Mouse (Mus musculus): ENCODE measurements around the gene Gm3646.

The Gm3646 gene

DNA sequence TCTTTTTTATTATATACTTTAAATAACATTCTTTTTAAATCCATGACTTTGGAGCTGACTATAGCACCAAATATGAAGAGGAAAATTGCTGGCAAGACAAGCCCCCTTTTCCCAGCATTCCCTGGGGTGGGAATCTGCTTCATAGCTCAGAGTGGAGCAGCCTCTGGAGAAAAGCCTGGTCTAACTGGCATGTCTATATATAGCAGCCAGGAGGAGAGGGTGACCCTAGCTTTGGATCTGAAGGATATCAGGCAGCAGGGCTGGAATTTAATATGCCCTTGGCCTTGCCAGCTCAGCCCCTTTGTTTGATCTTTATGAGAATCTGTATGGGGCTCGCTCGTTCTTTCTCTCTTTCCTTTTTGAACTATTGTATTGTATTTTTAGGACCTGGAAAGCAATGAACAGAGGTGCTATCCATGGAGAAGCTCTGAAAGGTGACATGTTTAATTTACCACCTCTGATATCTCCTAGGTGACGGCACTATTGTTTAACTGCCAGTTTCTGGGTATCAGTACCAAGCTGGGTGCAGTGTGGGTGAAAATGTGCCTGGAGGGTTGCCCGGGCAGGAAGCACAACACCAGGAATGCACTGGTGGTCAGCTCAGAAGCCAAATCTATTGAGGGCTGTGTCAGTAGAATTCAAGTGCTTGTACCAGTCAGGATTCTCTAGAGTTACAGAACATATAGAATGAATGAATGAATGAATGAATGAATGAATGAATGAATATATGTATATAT lies at the start of gene Gm3646:
Gm3646 (minus strand) TSS at position 90 of the 737 bp plus-strand sequence.
- DNase-seq (ENCODE audit: low spot score in 2 of 2): no peak

DNA sequence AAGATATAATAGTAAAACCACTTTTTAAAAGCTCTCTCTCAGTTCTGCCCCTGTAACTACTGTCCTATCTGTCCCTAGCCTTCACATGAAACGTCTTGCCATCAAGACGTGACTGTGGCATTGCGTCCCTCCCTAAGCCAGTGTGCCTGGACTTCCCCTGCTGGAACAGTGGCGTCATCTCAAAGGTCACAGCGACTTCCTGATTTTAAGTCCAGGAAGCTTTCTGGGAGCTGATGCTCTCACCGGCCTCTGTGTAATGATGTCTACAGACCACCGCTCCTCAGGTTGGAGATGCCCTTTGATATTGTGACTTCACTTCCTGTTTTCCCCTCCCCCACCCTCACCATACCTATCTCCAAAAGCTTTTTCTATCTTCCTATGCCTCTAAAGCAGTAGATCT lies 41.9 kb upstream of the Gm3646 start:
- no peak for DNase-seq (ENCODE audit: low spot score in 2 of 2)

DNA sequence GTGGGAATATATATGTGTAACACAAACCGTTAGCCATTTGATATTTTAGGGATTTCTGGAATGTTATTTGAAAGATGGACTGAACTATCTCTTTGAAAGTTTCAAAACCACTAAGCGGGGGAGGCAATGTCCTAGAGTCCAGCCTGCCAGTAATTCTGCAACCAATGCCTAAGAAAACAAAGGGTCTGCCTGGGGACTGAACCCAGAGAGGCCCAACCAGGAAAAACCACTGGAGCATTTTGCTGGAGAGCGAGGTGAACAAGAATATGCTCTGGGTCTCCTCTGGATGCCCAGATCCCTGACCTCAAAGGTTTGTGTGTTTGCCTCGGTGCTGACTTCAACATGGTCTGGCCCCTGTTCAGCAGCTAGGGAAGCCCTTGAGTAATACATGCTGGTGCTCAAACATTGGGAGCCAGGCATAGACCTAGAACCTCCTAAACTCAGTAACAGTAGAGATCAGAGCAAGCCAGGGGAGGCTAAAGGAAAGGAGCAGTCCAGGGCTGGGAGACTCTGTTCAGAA lies 41.0 kb upstream of the Gm3646 start:
- DNase-seq (ENCODE audit: low spot score in 2 of 2): no peak

DNA sequence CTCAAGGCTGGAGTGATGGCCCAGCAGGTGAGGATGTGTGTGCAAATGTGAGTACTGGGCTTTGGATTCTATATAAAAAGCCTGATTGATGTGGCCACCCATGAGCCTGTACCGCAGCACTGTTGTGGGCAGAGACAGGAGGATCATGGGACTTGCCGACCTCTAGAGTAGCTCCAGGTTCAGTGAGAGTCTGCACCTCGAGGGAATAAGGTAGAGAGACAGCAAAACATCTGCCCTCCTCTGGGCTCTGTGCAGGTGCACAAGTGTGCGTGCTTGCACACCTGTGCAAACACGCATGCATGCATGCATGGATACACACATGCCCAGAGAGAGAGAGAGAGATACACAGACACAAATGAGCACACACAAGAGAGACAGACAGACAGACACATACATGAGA lies 38.2 kb upstream of the Gm3646 start:
- DNase-seq (ENCODE audit: low spot score in 2 of 2): no peak

DNA sequence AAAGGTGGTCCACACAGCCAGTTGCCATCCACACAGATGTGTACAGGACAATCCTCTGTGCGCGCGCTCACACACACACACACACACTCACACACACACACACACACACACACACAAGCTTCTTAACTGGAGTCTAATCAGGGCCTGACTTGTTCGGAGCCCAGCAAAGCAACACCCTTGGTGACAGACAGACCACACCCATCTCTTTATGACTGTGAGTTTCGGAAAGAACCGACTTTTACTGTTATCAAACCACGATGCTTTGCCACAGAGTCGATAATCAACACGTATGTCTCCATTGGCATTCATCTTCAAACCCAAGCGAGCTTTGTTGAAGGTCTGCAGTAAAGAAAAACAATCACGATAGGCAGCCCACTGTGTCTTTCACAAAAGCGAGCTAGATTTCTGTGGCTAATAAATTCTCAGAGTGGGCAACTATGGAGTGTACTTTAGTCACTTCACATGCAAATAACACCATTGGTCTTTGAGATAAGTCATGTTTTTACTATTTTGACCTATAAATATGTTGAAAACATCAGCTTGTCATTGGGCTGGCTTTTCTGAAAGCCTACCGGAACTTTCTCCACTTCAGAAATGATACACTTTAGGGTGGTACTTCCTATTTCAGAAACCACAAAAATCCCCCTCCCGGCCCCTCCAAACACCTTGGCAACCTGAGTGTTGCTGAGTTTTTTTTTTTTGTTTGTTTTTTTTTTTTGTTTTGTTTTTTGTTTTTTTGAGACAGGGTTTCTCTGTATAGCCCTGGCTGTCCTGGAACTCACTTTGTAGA lies 37.3 kb upstream of the Gm3646 start:
- DNase-seq (ENCODE audit: low spot score in 2 of 2): no peak

DNA sequence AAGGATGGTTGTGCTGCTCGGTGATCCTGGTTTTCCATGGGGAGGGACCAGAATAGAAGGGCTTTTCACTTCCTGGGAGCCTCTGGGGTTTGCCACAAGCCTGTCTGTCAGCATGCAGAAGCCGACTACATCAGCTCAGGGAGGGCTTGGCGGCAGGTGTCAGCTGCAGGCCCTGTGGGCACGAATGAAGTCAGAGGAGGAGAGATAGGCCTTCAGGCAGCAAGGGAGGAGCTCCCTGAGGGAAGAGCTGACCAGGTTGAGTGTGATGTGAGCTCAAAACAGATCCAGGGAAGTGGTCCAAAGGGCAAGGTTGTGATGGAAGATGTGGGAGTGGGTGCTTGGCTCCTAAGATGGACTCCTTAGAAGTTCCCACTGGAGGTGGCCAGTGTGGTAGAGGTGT lies 35.7 kb upstream of the Gm3646 start:
- DNase-seq (ENCODE audit: low spot score in 2 of 2): no peak

DNA sequence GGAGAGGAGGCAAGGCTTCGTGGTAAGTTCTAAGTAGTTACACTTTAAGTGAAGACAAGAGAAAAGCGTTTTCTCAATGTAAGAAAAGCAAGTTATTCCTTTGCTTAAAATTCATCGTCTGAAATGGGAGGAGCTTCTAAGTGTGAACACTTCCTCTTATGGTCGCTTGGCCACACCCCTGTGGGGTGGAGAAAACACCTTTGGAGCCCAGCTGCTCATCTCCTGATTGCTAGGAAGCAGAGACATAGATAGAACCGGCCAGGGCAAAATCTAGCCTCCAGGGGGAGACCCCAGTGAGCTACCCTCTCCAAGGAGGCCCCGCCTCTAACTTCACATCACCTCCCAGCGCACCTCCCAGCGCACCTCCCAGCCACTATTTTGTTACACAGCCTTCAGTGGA lies 34.7 kb upstream of the Gm3646 start:
- DNase-seq (ENCODE audit: low spot score in 2 of 2): no peak

DNA sequence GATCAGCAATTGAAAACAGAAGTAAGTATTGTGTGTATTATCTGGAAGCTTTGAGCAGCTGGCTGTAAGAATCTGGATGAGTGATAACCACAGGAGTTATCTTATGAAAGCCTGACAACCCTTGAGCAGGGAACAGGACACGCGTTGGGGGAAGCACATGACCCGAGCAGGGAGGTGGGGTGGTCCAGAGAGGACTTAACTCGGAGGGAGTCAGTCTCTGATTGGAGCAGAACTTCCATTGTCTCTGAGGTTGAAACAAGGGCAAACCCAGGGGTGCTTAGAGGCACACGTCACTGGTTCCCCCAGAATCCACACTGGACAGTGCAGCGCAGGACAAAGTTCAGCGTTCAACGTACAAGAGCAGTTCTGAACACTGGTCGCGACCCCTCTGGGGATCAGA lies 34.1 kb upstream of the Gm3646 start:
- no peak for DNase-seq (ENCODE audit: low spot score in 2 of 2)

DNA sequence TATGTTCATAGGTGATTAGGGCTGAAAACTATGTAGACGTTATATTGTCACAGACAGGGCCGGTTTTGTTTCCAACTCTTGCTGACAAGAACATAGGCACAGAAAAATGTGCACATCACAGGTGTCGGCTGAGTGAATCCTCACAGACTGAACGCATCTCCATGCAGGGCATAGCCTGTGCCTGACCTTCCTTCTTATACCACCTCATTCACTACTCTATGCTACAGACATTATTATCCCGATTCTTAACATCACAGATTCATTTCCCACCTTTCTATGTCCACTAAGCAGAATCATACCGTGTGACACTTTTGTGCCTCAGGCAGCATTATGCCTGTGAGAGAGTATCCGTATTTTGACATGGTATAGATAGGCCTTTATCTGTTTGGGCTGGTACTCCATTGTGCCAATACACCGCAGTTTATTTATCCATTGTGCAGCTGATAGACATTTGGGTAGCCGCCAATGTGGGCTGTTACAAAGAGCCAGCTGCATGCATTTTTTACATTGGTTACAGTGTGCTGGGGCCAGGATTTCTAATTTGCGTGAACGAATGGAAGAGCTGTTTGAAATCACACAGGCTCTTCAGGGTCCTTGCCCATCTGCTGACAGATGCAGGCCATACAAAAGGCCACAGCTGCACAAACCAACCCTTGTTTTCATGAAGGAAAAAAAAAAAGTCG lies 33.5 kb upstream of the Gm3646 start:
- no peak for DNase-seq (ENCODE audit: low spot score in 2 of 2)

DNA sequence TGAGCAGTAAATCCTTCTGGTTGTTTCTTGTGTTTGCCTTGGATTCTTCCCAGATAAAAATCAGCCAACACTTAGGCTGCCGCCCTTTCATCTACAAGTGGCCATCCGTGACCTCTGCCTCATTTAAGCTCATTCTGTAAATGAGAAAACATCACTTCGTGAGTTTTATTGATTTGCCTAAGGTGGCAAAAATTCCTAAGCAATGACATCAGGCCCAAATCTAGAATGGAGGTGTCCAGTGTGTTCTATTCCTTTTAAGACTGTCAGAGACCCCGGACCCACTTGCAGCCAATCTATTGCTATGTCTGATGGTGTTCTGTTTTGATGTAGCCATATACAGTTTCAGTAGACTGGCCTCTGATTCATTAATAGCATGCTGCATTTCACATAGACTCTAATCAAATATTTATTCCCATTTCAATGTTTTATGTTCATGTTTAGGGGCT lies 26.5 kb upstream of the Gm3646 start:
- DNase-seq (ENCODE audit: low spot score in 2 of 2): no peak

DNA sequence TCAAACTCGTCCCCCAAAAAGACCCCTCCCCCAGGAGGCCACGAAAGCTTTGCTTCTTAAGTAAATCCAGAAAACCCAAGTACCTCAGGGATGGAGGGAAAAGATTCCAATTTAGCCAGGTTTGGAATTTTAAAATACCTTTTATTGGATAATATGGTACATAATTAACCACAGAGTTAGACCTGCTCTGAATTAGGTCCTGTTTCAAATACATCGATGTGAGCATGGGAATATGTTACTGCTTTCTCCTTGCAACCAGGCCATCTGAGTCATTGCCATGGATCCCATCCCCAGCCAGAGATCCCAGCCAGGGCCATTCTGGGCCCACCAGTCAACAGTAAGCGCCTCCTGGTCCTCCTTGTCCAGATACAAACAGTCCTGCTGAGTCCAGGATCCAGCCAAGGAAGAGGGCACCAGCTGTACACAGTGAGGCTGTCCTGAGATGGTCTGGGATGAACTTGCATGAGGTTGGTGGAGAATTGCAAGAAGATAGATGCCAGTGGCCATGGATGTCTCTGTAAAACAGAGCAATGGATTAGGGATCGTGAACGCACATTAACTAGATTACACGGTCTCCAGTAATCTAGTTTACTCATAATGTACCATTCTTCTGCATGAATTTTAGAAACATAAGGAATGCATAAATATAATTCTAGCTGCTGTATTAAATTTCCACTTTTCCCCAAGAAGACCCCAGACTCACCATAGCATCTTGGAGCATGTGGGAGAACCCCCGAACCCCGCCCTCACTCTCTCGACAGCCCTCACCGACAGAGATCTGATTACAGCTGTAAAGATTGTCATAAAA lies 25.9 kb upstream of the Gm3646 start:
- no peak for DNase-seq (ENCODE audit: low spot score in 2 of 2)

DNA sequence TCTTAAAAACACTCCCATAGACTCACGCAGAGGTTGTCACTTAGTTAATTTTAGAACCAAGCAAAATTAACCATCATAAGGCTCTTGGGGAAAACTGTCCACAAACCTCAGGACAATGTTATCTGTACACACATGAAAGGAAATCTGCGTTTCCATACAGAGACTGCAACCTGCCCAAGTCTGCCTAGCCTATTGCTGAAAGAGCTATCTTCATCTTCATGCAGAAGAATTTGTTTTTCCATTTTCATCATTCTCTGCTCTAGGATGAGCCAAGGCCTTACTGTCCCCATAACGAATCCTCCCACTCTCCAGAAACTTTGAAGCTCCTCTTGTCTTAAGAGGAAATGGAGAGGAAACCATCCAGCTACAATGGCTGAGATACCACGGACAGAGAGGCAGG lies 19.8 kb upstream of the Gm3646 start:
- no peak for DNase-seq (ENCODE audit: low spot score in 2 of 2)

DNA sequence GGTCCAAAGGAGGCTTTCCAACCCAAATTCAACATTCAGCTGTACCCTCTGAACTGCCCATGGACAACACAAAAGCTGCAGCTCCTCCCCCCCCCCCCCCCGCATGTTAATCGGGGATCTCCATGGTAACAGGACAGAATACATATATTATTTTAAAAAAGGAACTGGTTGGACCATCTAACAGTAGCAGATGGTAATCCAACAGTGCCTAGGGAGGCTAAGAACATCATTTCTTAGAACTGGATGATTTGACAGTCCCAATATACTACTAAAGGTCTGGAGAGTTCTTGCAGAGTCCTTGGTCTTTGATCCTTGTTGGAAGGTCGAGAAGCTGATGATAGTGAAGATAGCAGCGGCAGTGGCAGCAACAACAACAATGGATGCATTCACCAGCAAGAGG lies 19.1 kb upstream of the Gm3646 start:
- no peak for DNase-seq (ENCODE audit: low spot score in 2 of 2)

DNA sequence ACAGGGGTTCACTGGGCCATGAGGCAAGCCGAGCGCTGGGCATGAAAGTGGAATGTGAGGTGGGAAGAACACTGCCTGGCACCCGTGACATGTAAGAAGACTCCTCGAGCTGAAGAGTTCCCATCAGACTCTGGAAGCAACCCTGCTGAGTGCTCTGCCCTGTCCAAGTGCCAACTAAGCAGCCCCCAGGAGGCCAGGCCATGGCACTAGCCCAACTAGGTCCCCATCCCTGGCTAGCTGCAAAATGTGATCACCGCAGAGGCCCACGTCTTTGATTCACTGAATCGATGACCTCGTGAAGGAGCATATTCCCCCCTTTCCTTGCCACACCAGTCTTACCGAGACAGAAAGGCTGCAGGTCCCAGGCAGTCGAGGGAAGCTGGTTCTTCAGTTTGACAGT lies 14.5 kb upstream of the Gm3646 start:
- no peak for DNase-seq (ENCODE audit: low spot score in 2 of 2)

DNA sequence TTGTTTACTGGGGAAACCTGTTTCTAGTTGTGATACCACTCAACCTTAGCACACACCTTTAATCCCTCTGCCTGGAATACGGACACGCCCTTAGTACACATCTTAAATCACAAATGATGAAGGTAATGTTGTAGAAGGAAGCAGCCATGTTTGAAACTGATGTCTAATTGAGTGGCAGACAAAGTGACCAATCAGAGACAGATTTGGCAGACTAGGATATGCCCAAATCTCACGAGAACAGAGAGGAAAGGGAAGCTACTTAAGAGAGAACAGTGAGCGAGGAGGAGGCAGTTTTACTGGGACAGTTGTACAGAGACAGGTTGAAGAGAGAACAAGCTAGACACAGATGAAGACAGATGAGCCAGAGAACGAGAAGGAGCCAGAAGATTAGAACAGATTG lies 10.6 kb upstream of the Gm3646 start:
- DNase-seq (ENCODE audit: low spot score in 2 of 2): no peak

DNA sequence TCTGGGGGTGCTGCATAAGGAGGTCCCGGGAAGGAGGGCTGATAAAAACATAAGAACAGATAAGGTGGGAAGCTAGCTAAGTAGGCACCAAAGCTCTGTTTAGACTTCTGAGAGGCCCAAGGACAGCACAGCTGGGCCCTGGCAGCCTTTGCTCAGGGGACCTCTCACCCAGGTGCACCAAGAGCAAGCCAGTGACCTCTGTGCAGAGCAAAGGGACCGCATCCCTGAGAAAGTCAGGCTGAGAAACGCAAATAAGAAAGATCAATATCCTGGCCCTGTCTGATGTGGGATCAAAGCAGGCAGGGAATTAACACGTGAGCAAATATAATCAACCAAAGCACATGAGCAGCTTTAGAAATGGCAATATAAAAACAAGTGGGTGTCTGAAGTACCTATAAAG lies 7.9 kb upstream of the Gm3646 start:
- no peak for DNase-seq (ENCODE audit: low spot score in 2 of 2)

DNA sequence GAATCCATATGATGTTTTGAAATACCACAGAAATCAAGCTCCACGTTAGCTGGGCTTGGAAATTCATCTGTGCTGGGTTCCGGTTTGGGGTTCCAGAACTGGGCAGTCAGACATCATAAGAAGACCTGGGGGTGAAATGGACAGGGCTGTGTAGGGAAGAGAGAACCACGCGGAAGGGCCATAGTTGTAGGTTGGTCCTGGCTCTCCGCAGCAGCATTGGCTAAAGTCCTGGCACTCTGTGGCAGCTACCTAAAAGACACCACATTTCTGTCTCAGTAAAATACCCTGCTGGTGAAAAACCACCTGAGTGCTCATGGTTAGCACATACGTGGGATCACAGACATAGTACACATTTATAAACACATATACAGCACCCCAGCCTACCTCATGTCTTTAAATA lies 343 bp downstream of the Gm3646 start:
- DNase-seq (ENCODE audit: low spot score in 2 of 2): no peak

DNA sequence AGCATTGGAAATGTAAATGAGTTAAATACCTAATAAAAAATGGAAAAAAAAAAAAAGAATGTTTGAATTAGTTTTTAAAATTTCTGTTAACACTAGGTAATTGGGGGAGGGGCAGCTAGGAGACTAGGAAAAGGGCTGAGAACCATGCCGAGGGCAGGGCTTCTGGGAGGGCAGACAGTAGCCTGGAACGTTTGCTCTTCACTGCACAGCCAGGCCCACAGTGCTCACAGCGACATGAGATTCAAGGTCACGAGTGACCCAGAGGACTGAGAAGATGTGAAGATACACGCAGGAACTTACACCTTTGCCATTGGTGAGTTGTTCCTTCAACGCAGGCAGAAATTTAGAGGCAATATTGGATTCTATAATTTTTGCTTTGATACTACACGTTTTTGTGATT lies 2.2 kb downstream of the Gm3646 start:
- DNase-seq (ENCODE audit: low spot score in 2 of 2): no peak

DNA sequence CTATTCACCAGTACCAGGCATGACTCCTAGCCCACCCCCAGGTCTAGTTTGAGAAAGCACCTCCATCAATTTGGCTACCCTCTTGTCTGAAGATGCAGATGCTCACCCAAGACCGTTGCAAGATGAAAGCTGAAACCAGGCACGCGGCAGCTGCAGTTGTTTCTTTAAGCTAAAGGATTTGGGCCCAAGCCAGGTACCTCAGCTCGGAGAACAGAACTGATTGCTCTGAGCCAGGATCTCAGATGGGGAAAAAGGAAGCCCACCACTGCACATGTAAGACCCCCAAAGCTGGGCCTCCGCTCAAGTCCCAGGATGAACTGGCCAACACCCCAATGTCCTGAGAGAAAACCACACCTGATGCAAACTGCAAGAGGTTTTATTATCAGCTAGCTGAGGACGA lies 7.6 kb downstream of the Gm3646 start:
- DNase-seq (ENCODE audit: low spot score in 2 of 2): no peak

DNA sequence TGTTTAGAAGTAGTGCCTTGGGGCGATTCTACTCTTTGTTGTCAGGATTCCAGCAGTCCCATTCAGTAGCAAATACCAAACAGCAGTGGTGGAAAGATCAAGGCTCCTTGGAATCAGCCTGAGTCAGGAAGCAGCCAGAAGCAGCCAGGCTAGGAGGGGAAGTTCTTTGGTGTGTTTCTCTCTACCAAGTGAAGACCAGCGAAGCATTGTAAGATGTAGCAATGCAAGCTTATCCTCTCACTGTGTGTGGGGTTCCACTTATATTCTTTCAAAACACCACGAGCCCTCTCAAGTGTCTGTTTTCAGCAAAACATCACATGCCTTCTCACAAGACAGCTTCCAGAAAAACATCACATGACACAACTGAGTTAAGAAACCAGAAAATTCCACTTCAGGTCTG lies 8.4 kb downstream of the Gm3646 start:
- no peak for DNase-seq (ENCODE audit: low spot score in 2 of 2)

DNA sequence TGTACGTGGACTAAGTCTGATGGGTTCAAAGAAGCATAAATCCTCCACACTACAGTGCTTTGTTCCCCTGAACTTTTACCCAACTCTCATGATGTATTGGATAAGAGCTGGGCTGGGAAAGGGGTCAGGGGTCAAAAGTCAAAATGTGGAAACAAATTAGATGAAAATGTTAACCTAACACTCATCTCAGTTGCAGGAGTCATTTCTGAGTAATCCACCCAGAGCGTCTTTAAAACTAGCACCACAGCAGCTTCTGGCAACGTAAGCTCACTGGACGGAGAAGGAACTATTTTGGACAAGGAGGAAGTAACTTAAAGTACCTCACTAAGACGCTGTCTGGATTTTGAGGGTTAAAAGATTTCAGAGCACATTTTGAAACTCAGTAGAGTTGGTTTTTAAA lies 20.5 kb downstream of the Gm3646 start:
- DNase-seq (ENCODE audit: low spot score in 2 of 2): no peak

DNA sequence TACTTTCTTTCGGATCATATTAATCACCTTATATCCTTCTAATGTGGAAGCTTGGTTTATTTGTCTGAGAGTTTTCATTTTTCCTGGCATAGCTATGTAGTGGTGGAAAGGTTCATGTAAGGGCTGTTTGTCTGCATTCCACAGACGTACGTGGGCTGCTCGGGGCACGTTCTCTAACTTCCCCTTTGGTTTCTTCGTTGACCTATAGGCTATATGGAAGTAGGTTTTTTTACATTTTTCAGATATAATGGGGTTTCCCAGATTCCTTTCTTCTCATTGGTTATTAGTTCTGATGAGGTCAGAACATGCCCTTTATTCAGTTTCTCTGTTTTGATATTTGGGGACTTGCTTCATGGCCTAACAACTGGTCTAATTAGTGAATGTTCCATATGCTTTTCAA lies 23.3 kb downstream of the Gm3646 start:
- no peak for DNase-seq (ENCODE audit: low spot score in 2 of 2)

Data from spleen, postnatal 14 days (tissue).